Mouse (Mus musculus): ENCODE data around the gene Plxna2. TPM values are rescaled to one million over a fixed set of nuclear protein-coding genes. Genes with fewer than 3 reads are reported as not detected.

The Plxna2 gene
- total and polyA plus RNA-seq, 2 experiments from 2014 or later: 9.9 to 43.6 TPM

GRCm38 (mm10) chr1:194836671-194837070, 218.7 kb downstream of the Plxna2 start:
- DNase-seq (ENCODE audit: low spot score): no peak
- TF ChIP-seq CTCF (IDR thresholded peaks at IDR 0.05): no peak
- Histone ChIP-seq H3K27me3 (ENCODE audit: insufficient read depth, low read length) (no peaks in the 10 kb centered on the region), H3K4me1 (ENCODE audit: insufficient read depth, low read length) (no peaks in the 10 kb centered on the region), H3K4me3 (ENCODE audit: low read depth, low read length) (no peak overlapping the region), H3K36me3 (ENCODE audit: insufficient read depth, low read length) (no peaks in the 10 kb centered on the region), H3K27ac (ENCODE audit: low read depth, low read length) (no peak overlapping the region), H3K9me3 (ENCODE audit: low read length) (no peaks in the 10 kb centered on the region), H3K9ac (replicated peaks; ENCODE audit: low read length, poor library complexity, severe bottlenecking) (no peak overlapping the region), H3K4me2 (ENCODE audit: low read depth, low read length, poor library complexity, severe bottlenecking) (no peak overlapping the region)
- WGBS: 83% methylated on average over 4 of the region's 4 CpGs
- ATAC-seq (ENCODE audit: low FRiP score): no peak

GRCm38 (mm10) chr1:194839230-194839910, 221.4 kb downstream of the Plxna2 start:
- H3K27ac ChIP-seq (ENCODE audit: low read depth, low read length): no peak overlapping the region
- TF ChIP-seq CTCF (IDR thresholded peaks at IDR 0.05): peak; percentile 77
- H3K9ac ChIP-seq (replicated peaks; ENCODE audit: low read length, poor library complexity, severe bottlenecking): no peak overlapping the region
- ATAC-seq (ENCODE audit: low FRiP score) (no peak), DNase-seq (ENCODE audit: low spot score) (peak; percentile 69)
- no peaks in the 10 kb centered on the region for H3K27me3 ChIP-seq (ENCODE audit: insufficient read depth, low read length)
- no peak overlapping the region for H3K4me2 ChIP-seq (ENCODE audit: low read depth, low read length, poor library complexity, severe bottlenecking)
- H3K4me1 ChIP-seq (ENCODE audit: insufficient read depth, low read length): no peaks in the 10 kb centered on the region
- H3K4me3 ChIP-seq (ENCODE audit: low read depth, low read length): no peak overlapping the region
- no peaks in the 10 kb centered on the region for H3K9me3 ChIP-seq (ENCODE audit: low read length)
- 36% methylated on average over 1 of the region's 1 CpGs for WGBS
- H3K36me3 ChIP-seq (ENCODE audit: insufficient read depth, low read length): no peaks in the 10 kb centered on the region

GRCm38 (mm10) chr1:194843020-194843419, 225.0 kb downstream of the Plxna2 start:
- Histone ChIP-seq H3K27me3 (ENCODE audit: insufficient read depth, low read length) (no peaks in the 10 kb centered on the region), H3K36me3 (ENCODE audit: insufficient read depth, low read length) (no peaks in the 10 kb centered on the region), H3K4me3 (ENCODE audit: low read depth, low read length) (no peak overlapping the region), H3K9ac (replicated peaks; ENCODE audit: low read length, poor library complexity, severe bottlenecking) (no peak overlapping the region), H3K27ac (ENCODE audit: low read depth, low read length) (no peak overlapping the region), H3K4me2 (ENCODE audit: low read depth, low read length, poor library complexity, severe bottlenecking) (no peak overlapping the region), H3K4me1 (ENCODE audit: insufficient read depth, low read length) (no peaks in the 10 kb centered on the region), H3K9me3 (ENCODE audit: low read length) (no peaks in the 10 kb centered on the region)
- TF ChIP-seq CTCF (IDR thresholded peaks at IDR 0.05): no peak
- 89% methylated on average over 2 of the region's 2 CpGs for WGBS
- no peak for DNase-seq (ENCODE audit: low spot score)
- ATAC-seq (ENCODE audit: low FRiP score): no peak

GRCm38 (mm10) chr1:194847014-194847413, 229.0 kb downstream of the Plxna2 start:
- Histone ChIP-seq H3K4me2 (ENCODE audit: low read depth, low read length, poor library complexity, severe bottlenecking) (no peak overlapping the region), H3K4me3 (ENCODE audit: low read depth, low read length) (no peak overlapping the region), H3K36me3 (ENCODE audit: insufficient read depth, low read length) (no peaks in the 10 kb centered on the region), H3K27me3 (ENCODE audit: insufficient read depth, low read length) (no peaks in the 10 kb centered on the region), H3K4me1 (ENCODE audit: insufficient read depth, low read length) (no peaks in the 10 kb centered on the region), H3K9me3 (ENCODE audit: low read length) (no peaks in the 10 kb centered on the region), H3K9ac (replicated peaks; ENCODE audit: low read length, poor library complexity, severe bottlenecking) (no peak overlapping the region), H3K27ac (ENCODE audit: low read depth, low read length) (no peak overlapping the region)
- 94% methylated on average over 4 of the region's 4 CpGs for WGBS
- DNase-seq (ENCODE audit: low spot score) (peak; percentile 5), ATAC-seq (ENCODE audit: low FRiP score) (no peak)
- no peak for TF ChIP-seq CTCF (IDR thresholded peaks at IDR 0.05)

GRCm38 (mm10) chr1:194851242-194852064, 233.4 kb downstream of the Plxna2 start:
- 73% methylated on average over 4 of the region's 4 CpGs for WGBS
- ATAC-seq (ENCODE audit: low FRiP score) (no peak), DNase-seq (ENCODE audit: low spot score) (peak; percentile 19)
- Histone ChIP-seq H3K4me2 (ENCODE audit: low read depth, low read length, poor library complexity, severe bottlenecking) (no peak overlapping the region), H3K4me3 (ENCODE audit: low read depth, low read length) (no peak overlapping the region), H3K9me3 (ENCODE audit: low read length) (no peaks in the 10 kb centered on the region), H3K9ac (replicated peaks; ENCODE audit: low read length, poor library complexity, severe bottlenecking) (no peak overlapping the region), H3K27ac (ENCODE audit: low read depth, low read length) (no peak overlapping the region), H3K27me3 (ENCODE audit: insufficient read depth, low read length) (no peaks in the 10 kb centered on the region), H3K4me1 (ENCODE audit: insufficient read depth, low read length) (no peaks in the 10 kb centered on the region), H3K36me3 (ENCODE audit: insufficient read depth, low read length) (no peaks in the 10 kb centered on the region)
- TF ChIP-seq CTCF (IDR thresholded peaks at IDR 0.05): no peak

GRCm38 (mm10) chr1:194852065-194852358, 234.0 kb downstream of the Plxna2 start:
- Histone ChIP-seq H3K36me3 (ENCODE audit: insufficient read depth, low read length) (no peaks in the 10 kb centered on the region), H3K4me3 (ENCODE audit: low read depth, low read length) (no peak overlapping the region), H3K4me1 (ENCODE audit: insufficient read depth, low read length) (no peaks in the 10 kb centered on the region), H3K9me3 (ENCODE audit: low read length) (no peaks in the 10 kb centered on the region), H3K4me2 (ENCODE audit: low read depth, low read length, poor library complexity, severe bottlenecking) (no peak overlapping the region), H3K27me3 (ENCODE audit: insufficient read depth, low read length) (no peaks in the 10 kb centered on the region), H3K9ac (replicated peaks; ENCODE audit: low read length, poor library complexity, severe bottlenecking) (no peak overlapping the region), H3K27ac (ENCODE audit: low read depth, low read length) (no peak overlapping the region)
- DNase-seq (ENCODE audit: low spot score): peak; percentile 7
- no peak for ATAC-seq (ENCODE audit: low FRiP score)
- 56% methylated on average over 2 of the region's 2 CpGs for WGBS
- no peak for TF ChIP-seq CTCF (IDR thresholded peaks at IDR 0.05)

Small RNA genes within 50 kb of the gene (microRNA-seq; reads per million reads assigned to microRNA genes)
- 2.3 reads per million for gene Mir3962 (ENCODE audit: borderline number of aligned reads)
